Mouse (Mus musculus): ENCODE data around the gene Vapb. TPM values are rescaled to one million over a fixed set of nuclear protein-coding genes. Genes with fewer than 3 reads are reported as not detected.

The Vapb gene
- polyA plus RNA-seq, 1 experiment = 62.5 TPM

DNA sequence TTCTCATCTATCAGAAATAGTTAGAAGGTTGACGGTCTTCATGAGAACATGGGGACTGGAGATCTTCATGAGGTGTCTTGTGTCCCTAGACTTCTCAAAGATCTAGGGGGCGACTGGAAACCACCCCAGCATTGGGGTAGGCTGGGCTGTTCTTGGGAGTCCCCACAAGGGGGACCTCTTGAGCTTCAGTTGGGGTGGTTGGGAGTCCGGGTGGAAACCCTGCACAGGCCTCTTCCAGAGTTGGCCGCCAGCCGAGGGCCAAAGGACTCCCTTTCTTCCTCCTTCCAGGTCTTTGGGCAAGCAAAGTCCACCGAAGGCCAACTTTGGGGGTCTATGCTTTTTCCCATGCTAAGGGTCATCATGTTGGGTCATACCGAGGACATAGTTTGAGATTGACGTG, 74.5 kb downstream of the Vapb start:
- H3K4me1 ChIP-seq (ENCODE audit: control insufficient read depth, insufficient read depth, low read length) = no peaks in the 10 kb centered on the region
- H3K27ac ChIP-seq (ENCODE audit: insufficient read depth, low read depth, low read length) = no peak overlapping the region
- no peak overlapping the region for H3K4me3 ChIP-seq (ENCODE audit: insufficient read depth, low read length)
- no peak for TF ChIP-seq POLR2A (IDR thresholded peaks at IDR 0.05; ENCODE audit: borderline replicate concordance, low read depth, low read length)
- no peak for TF ChIP-seq CTCF (IDR thresholded peaks at IDR 0.05; ENCODE audit: low read depth, low read length)

DNA sequence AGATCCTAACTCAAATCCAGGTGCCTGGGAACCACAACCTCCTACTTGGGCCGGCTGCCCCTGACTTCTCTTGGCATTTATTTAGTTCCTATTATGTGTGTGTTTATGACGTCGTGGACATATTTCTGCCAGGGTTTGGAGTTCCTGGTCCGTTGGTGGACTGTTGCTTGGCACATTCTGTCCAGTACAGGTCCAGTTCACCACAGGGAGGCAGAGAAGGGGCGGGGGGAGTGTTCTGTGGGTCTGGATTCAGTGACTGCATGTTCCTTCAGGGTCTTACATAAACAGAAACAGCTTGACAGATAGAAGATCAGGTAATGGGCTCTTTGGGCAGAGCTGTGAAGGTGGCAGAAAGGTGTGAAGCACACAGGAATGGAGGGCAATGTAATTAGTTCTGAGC, 75.8 kb downstream of the Vapb start:
- TF ChIP-seq CTCF (IDR thresholded peaks at IDR 0.05; ENCODE audit: low read depth, low read length) (no peak), POLR2A (IDR thresholded peaks at IDR 0.05; ENCODE audit: borderline replicate concordance, low read depth, low read length) (no peak)
- H3K4me1 ChIP-seq (ENCODE audit: control insufficient read depth, insufficient read depth, low read length) = no peaks in the 10 kb centered on the region
- H3K27ac ChIP-seq (ENCODE audit: insufficient read depth, low read depth, low read length) = no peak overlapping the region
- no peak overlapping the region for H3K4me3 ChIP-seq (ENCODE audit: insufficient read depth, low read length)

DNA sequence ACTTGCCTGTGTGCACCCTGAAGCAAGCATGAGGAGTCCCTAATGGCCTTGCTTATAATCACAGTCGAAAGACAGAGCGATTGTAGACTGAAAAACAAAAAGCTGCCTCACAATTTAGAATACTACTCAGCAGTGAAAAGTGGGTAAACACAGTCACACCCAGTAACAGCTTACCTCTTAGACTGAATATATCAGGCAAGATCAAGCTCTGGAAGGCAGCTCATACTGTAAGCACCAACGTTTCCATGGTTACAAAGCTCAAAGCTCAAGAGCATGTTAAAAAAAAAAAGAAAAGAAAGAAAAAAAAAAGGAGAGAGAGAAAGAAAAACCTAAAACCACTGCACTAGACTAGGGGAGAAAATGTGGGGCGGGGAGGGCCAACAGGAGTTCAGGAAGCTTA, 89.0 kb downstream of the Vapb start:
- Histone ChIP-seq H3K4me1 (ENCODE audit: control insufficient read depth, insufficient read depth, low read length) (no peaks in the 10 kb centered on the region), H3K4me3 (ENCODE audit: insufficient read depth, low read length) (no peak overlapping the region), H3K27ac (ENCODE audit: insufficient read depth, low read depth, low read length) (no peak overlapping the region)
- TF ChIP-seq POLR2A (IDR thresholded peaks at IDR 0.05; ENCODE audit: borderline replicate concordance, low read depth, low read length) (no peak), CTCF (IDR thresholded peaks at IDR 0.05; ENCODE audit: low read depth, low read length) (no peak)

DNA sequence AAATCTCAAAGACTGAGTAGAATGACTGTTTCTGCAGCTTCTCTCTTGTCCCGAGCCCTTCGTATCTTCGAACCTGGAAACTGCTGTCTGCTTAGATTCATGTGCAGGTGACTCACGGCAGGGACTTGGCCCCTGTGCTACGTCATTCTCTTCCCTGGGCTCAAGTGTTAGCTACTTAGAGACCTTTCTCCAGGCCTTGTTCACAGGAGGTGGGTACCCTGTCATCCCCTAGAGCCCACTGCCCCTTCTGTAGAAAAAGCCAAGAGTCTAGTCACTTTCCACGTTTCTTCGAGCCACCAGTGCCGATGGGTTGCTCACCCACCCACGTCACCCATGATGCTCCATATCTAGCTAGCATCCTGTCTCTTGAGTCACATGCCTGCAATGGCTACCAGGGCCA, 89.9 kb downstream of the Vapb start:
- no peaks in the 10 kb centered on the region for H3K4me1 ChIP-seq (ENCODE audit: control insufficient read depth, insufficient read depth, low read length)
- H3K27ac ChIP-seq (ENCODE audit: insufficient read depth, low read depth, low read length) = no peak overlapping the region
- no peak overlapping the region for H3K4me3 ChIP-seq (ENCODE audit: insufficient read depth, low read length)
- no peak for TF ChIP-seq CTCF (IDR thresholded peaks at IDR 0.05; ENCODE audit: low read depth, low read length)
- no peak for TF ChIP-seq POLR2A (IDR thresholded peaks at IDR 0.05; ENCODE audit: borderline replicate concordance, low read depth, low read length)

DNA sequence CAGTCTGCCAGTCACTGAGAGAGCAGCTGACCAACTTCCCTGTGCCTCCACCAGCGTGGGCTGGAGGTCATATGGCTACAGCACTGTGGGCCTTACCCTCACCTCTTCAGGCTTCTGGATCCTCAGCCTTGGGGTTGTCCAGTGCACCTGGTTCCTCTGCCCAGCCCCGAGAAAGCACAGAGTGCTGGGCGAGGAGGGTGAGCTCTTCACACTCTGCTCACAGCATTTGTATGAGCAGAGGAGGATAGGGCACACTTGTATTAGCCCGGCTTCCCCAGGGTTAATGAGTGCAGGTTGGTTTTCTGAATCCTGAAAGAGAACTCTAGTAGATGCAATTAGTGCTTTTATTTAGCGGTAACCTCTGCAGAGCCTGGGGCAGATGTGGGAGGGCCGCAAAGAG, 90.8 kb downstream of the Vapb start:
- Histone ChIP-seq H3K27ac (ENCODE audit: insufficient read depth, low read depth, low read length) (no peak overlapping the region), H3K4me3 (ENCODE audit: insufficient read depth, low read length) (no peak overlapping the region), H3K4me1 (ENCODE audit: control insufficient read depth, insufficient read depth, low read length) (no peaks in the 10 kb centered on the region)
- no peak for TF ChIP-seq POLR2A (IDR thresholded peaks at IDR 0.05; ENCODE audit: borderline replicate concordance, low read depth, low read length)
- TF ChIP-seq CTCF (IDR thresholded peaks at IDR 0.05; ENCODE audit: low read depth, low read length) = no peak

DNA sequence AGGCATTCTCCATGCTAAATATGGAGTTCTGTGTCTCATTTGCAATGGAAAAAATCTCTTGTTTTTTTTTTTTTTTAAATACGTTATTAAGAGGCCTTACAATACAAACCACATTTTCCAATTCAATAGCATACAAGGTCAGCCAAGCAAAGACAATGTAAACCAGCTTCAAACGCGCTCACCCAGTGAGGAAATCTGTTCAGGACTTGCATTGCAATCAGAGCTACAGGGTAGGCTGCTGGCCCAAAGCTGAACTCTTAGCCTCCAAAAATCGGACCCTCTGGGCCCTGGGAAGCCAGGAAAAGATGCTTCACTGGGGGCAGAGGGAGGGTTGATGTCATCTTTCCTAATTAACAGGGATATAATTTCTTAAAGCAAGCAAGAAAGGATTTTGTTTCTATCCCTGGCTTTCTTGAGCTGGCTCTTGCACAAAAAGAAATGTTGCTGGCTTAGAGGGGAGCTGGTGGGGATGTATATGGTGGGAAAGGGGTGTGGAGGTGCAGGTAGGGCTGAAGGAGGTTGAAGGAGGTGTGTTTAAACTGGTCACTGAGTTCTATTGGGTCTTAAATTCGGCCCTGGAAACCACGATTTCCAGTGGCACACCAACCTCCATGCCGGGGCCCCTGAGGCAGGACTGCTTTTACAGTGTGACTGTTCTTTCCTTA, 95.6 kb downstream of the Vapb start:
- H3K27ac ChIP-seq (ENCODE audit: insufficient read depth, low read depth, low read length) = no peak overlapping the region
- TF ChIP-seq CTCF (IDR thresholded peaks at IDR 0.05; ENCODE audit: low read depth, low read length) = no peak
- no peak for TF ChIP-seq POLR2A (IDR thresholded peaks at IDR 0.05; ENCODE audit: borderline replicate concordance, low read depth, low read length)
- H3K4me3 ChIP-seq (ENCODE audit: insufficient read depth, low read length) = no peak overlapping the region
- H3K4me1 ChIP-seq (ENCODE audit: control insufficient read depth, insufficient read depth, low read length) = no peaks in the 10 kb centered on the region

Other genes starting within 250 kb of the Vapb start
- not detected in 2 replicates for gene 1700021F07Rik, start 214.9 kb upstream of the Vapb start, polyA plus RNA-seq (2012; ENCODE audit: insufficient read depth, insufficient read length, missing spikeins)
- not detected in 2 replicates for gene Ankrd60, start 159.1 kb upstream of the Vapb start, polyA plus RNA-seq (2012; ENCODE audit: insufficient read depth, insufficient read length, missing spikeins)
- gene Rab22a, start 77.8 kb upstream of the Vapb start, polyA plus RNA-seq (2012; ENCODE audit: insufficient read depth, insufficient read length, missing spikeins) = 26.1 and 32.6 TPM in 2 replicates
- gene 1700010B08Rik, start 18.1 kb upstream of the Vapb start, polyA plus RNA-seq (2012; ENCODE audit: insufficient read depth, insufficient read length, missing spikeins) = not detected in 2 replicates